Mouse (Mus musculus) cortical plate, adult 2 months (tissue): Measurements from ENCODE around the gene G430095P16Rik.
A peak's percentile ranks its signal among the peaks of the same experiment; 100 is the strongest.

Experiments used
- CTCF ChIP-seq: fragments of 200-500 bp; IDR thresholded peaks from 2 replicates; pipeline ENCODE4 v1.5.1; 2011; ENCODE audit warnings: mild to moderate bottlenecking, control low read depth, low read length; ENCODE audit not compliant: insufficient read depth; ENCODE audit errors: extremely low read depth
- POLR2A ChIP-seq: fragments of 200-500 bp; IDR thresholded peaks from 2 replicates; pipeline ENCODE4 v1.6.1; 2011; ENCODE audit warnings: mild to moderate bottlenecking, low read length, control low read depth; ENCODE audit not compliant: insufficient read depth; ENCODE audit errors: extremely low read depth

DNA sequence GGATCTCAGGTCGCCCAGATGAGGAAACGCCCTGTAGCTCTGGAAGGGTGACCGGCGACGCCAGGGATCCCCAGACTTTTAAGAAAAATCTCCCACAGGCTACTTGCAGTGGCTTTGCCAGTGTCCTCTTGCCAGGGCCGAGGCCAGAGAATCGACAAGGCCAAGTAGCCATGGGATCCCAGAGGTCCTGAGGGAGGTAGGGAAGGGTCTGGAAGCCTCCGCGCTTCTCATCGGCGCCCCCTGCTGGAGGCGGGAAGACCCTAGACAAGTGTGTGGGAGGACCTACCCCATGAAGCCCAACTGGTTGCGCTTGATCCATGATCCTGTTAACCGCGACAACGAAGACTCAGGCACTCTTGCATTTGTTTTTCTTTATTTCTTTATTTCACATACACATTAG, 18.5 kb upstream of the G430095P16Rik start:
- TF ChIP-seq CTCF (peak; percentile 50), POLR2A (no peak)
